Mouse (Mus musculus) CH12.LX (cell line): ENCODE measurements around the gene Evi5.

Experiments
- BHLHE40 ChIP-seq: IDR thresholded peaks from 2 replicates; pipeline ENCODE4 v1.6.1; 2011; ENCODE audit warnings: mild to moderate bottlenecking, low read depth, low read length, improper control_type of control experiment
- CTCF ChIP-seq, 2 experiments: IDR thresholded peaks in 1 of 2; conservative IDR thresholded peaks in 1 of 2; 2 replicates each; pipeline ENCODE4 v1.5.1; 2011 to 2012; ENCODE audit warnings: low read depth in 2 of 2, low read length in 2 of 2, improper control_type of control experiment in 1 of 2, inconsistent platforms in 1 of 2, mild to moderate bottlenecking in 1 of 2, moderate library complexity in 1 of 2
- EP300 ChIP-seq: IDR thresholded peaks from 2 replicates; pipeline ENCODE4 v1.6.1; 2011; ENCODE audit warnings: low read length, improper control_type of control experiment
- HCFC1 ChIP-seq: IDR thresholded peaks from 2 replicates; pipeline ENCODE4 v1.6.1; 2012; ENCODE audit warnings: low read depth, mild to moderate bottlenecking, inconsistent platforms, low read length, improper control_type of control experiment
- MAX ChIP-seq: IDR thresholded peaks from 2 replicates; pipeline ENCODE4 v1.6.1; 2011; ENCODE audit warnings: low read length, improper control_type of control experiment
- NRF1 ChIP-seq: IDR thresholded peaks from 2 replicates; pipeline ENCODE4 v1.6.1; 2014; ENCODE audit warnings: low read depth, mild to moderate bottlenecking, inconsistent platforms, low read length, improper control_type of control experiment, moderate library complexity
- POLR2A ChIP-seq: IDR thresholded peaks from 2 replicates; pipeline ENCODE4 v1.6.1; 2011; ENCODE audit warnings: low read depth, mild to moderate bottlenecking, improper control_type of control experiment, low read length
- SMC3 ChIP-seq: IDR thresholded peaks from 2 replicates; pipeline ENCODE4 v1.6.1; 2011; ENCODE audit warnings: low read depth, low read length, improper control_type of control experiment
- TCF12 ChIP-seq: IDR thresholded peaks from 2 replicates; pipeline ENCODE4 v1.6.1; 2014; ENCODE audit warnings: low read depth, mild to moderate bottlenecking, inconsistent platforms, low read length, improper control_type of control experiment

- peak; percentile 85 to 92 for TF ChIP-seq CTCF (conservative IDR thresholded peaks at IDR 0.05 in 1 of 2, IDR thresholded peaks at IDR 0.05 in 1 of 2; ENCODE audit: low read depth in 2 of 2, low read length in 2 of 2)
- no peak for TF ChIP-seq EP300
- peak; percentile 35; the same call in 1 of the 2 replicates for TF ChIP-seq BHLHE40
- TF ChIP-seq POLR2A = peak; percentile 97
- no peak for TF ChIP-seq SMC3
- peak; percentile 90 for TF ChIP-seq NRF1
- peak; percentile 94 for TF ChIP-seq MAX
- peak; percentile 99 for TF ChIP-seq TCF12
- peak; percentile 88 for TF ChIP-seq HCFC1
These were observed 25.5 kb upstream of the Evi5 start, which contains the start of gene Rpl5 for GRCm38 (mm10) chr5:107900206-107901013.
